Mouse (Mus musculus) adrenal gland, postnatal 14 days (tissue): ENCODE data around the gene Cd300lb. TPM values are rescaled to one million over a fixed set of nuclear protein-coding genes. Genes with fewer than 3 reads are reported as not detected.

Experiments
- DNase-seq: peaks from one replicate; pipeline ENCODE4 v3.0.0; 2021; ENCODE audit warnings: mixed read lengths
- total RNA-seq: library from RNA; stranded (reverse); gene quantifications from 2 replicates; pipeline ENCODE4 v1.2.3, GENCODE M21; 2021

The Cd300lb gene
- total RNA-seq, 1 experiment from 2014 or later, result 0.70 TPM

GRCm38 (mm10) chr11:114883251-114883789 is 50.9 kb downstream of the Cd300lb start:
- DNase-seq, result peak; percentile 58

DNA sequence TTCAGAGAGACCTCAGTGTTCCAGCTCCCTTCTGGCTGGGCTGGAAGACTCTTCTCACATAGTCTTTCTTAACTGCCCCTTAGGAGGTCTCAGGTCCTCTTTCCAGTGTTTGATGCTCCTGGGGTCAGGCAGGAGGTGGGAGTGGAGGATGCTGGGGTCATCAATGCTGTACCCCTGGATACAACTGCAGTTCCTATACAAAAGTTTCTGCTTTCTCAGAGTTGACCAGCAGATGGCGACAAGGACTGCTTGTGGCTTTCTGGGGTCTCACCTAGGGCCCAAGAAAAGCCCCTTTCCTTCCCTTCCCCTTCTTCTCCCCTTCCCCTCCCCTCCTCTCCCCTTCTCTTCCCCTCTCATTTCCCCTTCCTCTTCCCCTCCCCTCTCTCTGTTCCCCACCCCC is 53.6 kb downstream of the Cd300lb start:
- DNase-seq, result peak; percentile 34

GRCm38 (mm10) chr11:114880185-114880584 is 54.0 kb downstream of the Cd300lb start:
- DNase-seq, result no peak

DNA sequence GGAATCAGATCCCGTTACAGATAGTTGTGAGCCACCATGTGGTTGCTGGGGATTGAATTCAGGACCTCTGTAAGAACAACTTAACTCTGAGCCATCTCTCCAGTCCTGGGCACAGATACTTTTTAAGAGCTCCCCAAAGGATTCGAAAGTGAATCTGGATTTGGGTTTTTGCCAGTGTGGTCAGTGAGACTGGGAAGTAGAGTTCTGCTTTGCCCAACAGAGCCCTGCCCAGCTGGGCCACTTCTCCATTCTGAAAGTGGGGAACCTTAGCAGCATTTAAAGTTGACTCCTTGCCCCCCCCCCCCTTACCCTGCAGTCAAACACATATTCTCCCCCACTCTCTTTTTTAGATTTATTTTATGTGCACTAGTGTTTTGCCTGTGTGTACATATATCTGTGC is 54.5 kb downstream of the Cd300lb start:
- no peak for DNase-seq

GRCm38 (mm10) chr11:114877145-114877544 is 57.0 kb downstream of the Cd300lb start:
- peak; percentile 71 for DNase-seq

DNA sequence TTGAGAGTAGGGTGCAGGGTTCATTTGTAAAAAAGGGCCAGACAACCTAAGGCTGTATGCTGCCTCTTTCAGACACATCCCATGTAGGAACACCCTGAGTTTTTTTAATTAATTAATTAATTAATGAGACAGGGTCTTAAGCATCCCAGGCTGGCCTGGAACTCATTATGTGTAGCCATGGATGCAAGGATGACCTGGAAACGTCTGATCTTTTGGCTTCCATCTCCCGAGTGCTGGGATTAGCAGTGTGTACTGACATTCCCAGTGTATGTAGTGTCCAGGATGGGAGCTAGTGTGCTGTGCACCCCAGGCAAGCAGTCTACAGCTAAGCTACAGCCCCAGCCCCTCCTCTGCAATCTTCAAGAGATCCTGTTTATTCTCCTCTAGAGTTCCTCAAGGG is 57.6 kb downstream of the Cd300lb start:
- DNase-seq, result no peak

DNA sequence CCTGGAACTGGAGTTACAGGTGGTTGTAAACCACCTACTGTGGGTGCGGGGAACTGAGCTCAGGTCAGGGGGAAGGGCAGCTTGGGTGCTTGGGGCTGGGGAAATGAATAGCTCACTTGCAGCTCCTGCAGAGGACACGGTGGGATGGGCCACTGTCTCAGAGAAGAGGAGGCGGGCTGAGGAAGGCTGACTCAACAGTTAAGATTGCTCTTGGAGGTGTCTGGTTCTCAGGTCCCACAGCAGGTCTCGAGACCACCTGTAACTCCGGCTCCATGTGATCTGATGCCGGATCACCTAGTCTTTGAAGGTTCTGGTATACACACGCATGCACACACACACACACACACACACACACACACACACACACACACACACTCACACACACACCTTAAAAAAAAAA is 58.0 kb downstream of the Cd300lb start:
- no peak for DNase-seq

DNA sequence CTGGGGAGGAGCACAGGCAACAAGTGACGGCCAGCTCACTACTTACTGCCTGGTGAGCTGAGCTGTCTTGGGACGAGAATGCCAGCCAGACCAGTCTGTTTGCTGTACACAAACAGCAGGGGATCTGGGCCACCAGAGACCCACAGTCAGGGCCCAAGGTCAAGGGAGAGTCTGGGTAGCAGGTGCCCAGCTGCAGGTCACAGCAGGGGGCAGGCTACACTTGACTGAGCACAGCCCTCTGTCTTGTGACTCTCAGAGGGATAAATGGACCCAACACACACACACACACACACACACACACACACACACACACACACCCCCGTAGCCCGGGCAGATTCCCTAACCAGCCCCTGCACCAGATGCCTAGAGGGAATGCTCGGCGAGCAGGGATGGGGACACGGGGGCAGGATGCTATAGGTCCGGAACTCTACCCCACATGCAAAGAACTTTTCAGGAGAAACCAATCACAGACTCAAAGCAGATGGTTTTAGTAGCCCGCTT is 58.8 kb downstream of the Cd300lb start:
- no peak for DNase-seq

GRCm38 (mm10) chr11:114874226-114875145 is 59.7 kb downstream of the Cd300lb start:
- no peak for DNase-seq

DNA sequence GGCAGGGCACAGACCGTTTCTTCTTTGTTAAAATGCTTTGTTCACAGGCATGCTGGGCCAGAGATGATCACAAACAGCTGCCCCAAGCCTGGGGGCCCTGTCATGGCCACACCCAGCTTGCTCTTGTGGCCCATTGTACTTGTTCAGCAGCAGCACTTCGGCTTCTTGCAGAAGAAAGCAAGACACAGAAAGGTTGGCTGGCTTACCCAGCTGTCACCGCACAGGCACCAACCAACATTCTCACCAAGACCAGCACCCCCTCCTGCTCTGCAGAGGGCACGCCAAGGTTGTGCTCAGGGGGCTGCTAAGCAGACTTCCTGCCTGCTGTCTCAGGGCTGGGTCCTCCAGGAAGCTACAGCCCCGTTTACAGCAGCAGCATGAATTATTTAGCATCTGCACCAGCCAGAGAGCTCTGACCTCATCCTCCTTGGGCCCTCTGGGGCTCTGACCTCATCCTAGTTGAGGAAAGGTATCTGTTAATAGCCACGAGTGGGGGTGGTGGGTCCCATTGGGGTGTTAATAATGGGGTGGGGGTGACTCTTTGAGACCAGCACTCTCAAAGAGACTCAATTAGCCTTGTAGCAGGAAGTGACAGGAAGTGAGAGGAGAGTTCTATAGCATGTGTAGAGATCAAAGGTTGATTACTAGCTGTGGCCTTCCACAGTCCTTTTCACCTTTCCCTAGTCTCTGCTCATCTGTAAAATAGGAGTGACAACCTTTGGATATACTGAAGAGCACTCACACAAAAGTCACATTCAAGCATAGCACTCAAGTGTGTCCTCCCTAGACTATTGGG is 61.0 kb downstream of the Cd300lb start:
- DNase-seq, result no peak

Other genes with a start within 250 kb of the Cd300lb start
- gene Dnaic2, start 207.0 kb downstream of the Cd300lb start, total RNA-seq, result 0.44 and 0.64 TPM in 2 replicates
- 0.41 and 0.56 TPM in 2 replicates for gene Kif19a, start 169.0 kb downstream of the Cd300lb start, total RNA-seq
- not detected in 2 replicates for gene Btbd17, start 138.4 kb downstream of the Cd300lb start, total RNA-seq
- not detected in 2 replicates for gene Gpr142, start 135.5 kb downstream of the Cd300lb start, total RNA-seq
- gene Gprc5c, start 83.2 kb downstream of the Cd300lb start, total RNA-seq, result 16.6 and 18.6 TPM in 2 replicates
- gene Cd300a, start 44.3 kb downstream of the Cd300lb start, total RNA-seq, result 1.1 and 2.2 TPM in 2 replicates
- gene Cd300c, start 34.8 kb upstream of the Cd300lb start, total RNA-seq, result 0.83 TPM in 1 of 2 replicates, not detected in the other
- 0.34 and 0.78 TPM in 2 replicates for gene Cd300ld, start 55.5 kb upstream of the Cd300lb start, total RNA-seq
- 0.93 and 3.7 TPM in 2 replicates for gene Cd300c2, start 67.5 kb upstream of the Cd300lb start, total RNA-seq
- gene Cd300ld2, start 81.8 kb upstream of the Cd300lb start, total RNA-seq, result not detected in 2 replicates
- 0.79 TPM in 1 of 2 replicates, not detected in the other for gene Cd300ld4, start 92.6 kb upstream of the Cd300lb start, total RNA-seq
- gene Cd300ld5, start 103.4 kb upstream of the Cd300lb start, total RNA-seq, result 4.0 and 5.3 TPM in 2 replicates
- 3.3 TPM in 1 of 2 replicates, not detected in the other for gene Cd300ld3, start 114.0 kb upstream of the Cd300lb start, total RNA-seq
- 0.30 and 0.63 TPM in 2 replicates for gene Cd300e, start 127.8 kb upstream of the Cd300lb start, total RNA-seq
- gene Rab37, start 157.0 kb upstream of the Cd300lb start, total RNA-seq, result 1.9 and 3.3 TPM in 2 replicates
- 0.52 and 1.4 TPM in 2 replicates for gene Cd300lf, start 199.6 kb upstream of the Cd300lb start, total RNA-seq
- gene Slc9a3r1, start 229.0 kb upstream of the Cd300lb start, total RNA-seq, result 23.0 and 24.3 TPM in 2 replicates